Mouse (Mus musculus) gonadal fat pad, adult 2 months (tissue): ENCODE measurements around the gene Figla. TPM values are rescaled to one million over a fixed set of nuclear protein-coding genes. Genes with fewer than 3 reads are reported as not detected.

Experiments used
- DNase-seq: peaks from one replicate; pipeline ENCODE4 v3.0.0-alpha.2; 2012; ENCODE audit warnings: low read depth
- polyA plus RNA-seq: library from polyadenylated mRNA; depleted of rRNA; stranded (reverse); fragments of >200 nt; gene quantifications from 2 replicates; pipeline ENCODE4 v1.2.3, GENCODE M21; 2012

Gene Figla
- polyA plus RNA-seq, 1 experiment: not detected

DNA sequence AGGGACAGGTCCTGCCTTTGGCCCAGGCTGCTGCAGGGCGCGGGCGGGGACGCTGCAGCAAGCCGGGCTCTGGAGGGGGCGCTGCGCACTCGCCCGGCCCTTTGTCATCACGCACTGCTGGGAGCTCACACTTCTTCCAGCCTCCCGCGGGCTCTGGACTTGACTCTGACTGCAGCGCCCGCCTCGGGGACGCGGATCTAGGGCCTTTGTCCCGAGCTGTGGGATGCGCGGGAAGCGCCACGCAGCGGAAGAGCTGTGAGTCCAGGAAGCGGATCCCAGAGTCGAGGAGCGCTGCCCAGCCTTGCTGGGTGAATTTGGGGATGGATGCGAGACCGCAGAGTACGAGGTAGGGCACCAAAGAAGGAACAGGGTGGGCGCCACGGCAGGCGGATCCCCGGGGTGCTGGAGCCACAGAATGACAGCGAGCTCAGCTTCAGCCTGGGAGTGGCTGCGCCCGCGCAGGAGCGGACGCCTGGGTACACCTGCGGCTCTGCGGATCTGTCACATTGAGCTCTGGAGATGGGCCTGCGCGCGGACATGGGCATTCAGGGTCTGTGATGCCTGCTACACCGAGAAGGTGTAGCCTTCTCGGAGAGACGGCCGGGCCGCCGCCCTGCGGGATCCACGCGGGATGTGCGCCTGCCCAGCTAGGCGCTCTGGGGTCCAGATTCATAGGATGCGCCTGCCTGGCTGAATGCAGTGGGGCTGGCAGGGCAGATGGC, 12.8 kb downstream of the Figla start, which contains the start of gene Add2:
Add2 (plus strand) TSS at position 81 of the 722 bp plus-strand sequence.
- no peak for DNase-seq

DNA sequence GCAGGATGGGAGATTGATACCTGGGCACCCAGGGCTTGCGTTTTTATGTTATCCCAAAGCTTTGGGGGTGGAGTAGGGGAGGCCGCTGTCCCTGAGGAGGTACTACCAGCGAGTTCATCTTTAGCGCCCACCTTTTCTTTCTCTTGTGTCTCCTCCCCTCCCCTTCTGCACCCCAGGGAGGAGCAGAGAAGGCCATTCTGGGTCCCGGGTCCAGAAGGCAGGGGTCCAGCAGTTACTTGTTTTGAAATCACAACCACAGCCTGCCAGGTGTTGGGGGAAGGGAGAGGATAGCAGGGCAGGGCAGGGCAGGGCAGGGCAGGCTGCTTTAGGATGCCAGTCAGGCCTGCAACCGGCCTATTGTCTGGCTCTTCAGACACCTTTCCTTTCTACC, 13.3 kb downstream of the Figla start:
- DNase-seq: no peak

DNA sequence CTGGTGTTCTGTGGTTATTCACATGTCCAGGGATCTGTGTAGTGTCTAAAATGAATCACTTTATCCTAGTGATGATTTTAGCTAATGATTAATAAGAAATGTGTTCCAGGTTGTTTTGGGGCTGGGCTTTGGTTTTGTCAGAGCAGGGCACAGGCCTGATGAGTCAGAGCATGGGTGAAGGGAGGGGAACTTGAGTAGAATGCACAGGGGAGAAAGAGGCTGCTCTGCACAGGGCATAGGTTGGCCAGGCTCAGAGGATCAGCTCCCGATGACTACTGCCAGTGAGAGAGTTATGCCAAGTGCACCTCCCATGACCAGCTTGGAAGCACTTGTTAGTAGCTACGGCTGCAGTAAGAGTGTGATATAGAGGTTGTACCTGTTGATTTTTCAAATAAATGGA, 15.6 kb downstream of the Figla start:
- no peak for DNase-seq

DNA sequence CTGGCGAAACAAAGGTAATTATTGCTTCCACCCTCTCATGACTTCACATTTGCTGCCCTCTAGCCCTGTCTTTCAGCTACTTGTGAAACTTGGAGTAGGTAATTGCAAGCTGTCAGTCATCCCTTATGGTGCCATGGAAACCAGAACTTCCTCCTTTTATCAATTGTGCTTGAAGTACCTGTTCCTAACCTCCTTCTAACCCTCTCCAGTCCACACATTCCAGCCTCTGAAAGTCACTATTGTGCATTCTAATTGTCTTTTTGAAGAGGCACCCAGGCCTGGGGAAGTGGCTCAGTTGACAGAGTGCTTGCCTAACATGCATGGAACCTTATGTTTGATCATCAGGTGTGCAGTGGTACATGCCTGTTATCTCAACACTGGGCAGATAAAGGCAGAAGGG, 17.7 kb downstream of the Figla start:
- DNase-seq: no peak

DNA sequence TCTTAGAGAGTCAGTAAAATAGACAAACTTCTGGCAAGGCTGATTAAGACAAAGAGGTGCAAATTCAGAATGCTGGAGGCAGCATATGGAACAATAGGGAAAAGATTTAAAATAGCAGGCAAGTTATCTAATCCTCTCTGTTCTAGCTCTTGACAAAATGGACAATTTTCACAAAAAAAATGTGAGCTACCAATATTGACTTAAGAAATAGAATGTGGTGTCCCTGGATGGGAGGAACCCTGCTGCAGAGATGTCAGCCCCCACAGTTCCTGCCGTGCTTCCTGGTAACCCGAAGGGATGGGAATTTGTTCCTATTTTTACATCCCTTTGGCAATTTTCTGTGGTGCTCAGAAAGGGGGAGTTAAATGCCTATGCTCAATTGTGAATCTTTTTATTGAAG, 22.9 kb downstream of the Figla start:
- no peak for DNase-seq

DNA sequence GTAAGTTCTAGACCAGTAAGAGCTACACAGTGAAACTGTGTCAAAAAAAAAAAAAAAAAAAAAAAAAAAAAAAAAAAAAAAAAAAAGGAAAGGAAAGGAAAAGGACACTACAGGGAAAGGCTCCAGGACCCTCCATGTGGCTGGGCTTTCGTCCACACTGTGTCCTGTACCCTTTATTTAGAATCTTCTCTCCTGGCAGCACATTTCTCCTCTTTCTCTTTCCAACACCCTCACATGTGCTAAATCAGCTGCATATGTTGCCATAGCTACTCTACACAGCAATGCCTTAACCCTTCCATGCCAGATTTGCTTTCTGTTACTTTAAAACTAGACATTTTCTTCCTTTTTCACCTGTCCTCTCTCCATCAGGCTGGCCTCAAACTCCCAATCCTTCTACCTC, 24.2 kb downstream of the Figla start:
- DNase-seq: no peak

DNA sequence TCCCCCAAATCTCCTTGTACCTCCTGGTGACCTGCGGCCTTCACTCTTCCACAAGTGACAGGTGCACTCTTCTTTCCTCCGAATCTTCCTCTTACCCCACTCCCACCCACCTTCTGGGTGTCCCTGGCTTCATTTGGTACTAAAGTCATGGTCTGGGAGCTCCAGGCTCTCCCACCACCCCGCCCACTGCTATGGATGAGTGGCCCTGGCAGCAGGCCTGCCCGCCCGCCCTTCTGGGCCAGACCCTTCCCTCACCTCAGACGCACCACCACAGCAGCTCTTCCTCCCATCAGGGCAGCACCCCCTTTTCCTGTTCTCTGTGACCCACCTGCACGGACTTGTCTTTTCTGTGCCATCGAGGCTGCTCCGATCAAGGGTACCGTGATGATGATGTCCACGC, 31.5 kb downstream of the Figla start:
- no peak for DNase-seq

DNA sequence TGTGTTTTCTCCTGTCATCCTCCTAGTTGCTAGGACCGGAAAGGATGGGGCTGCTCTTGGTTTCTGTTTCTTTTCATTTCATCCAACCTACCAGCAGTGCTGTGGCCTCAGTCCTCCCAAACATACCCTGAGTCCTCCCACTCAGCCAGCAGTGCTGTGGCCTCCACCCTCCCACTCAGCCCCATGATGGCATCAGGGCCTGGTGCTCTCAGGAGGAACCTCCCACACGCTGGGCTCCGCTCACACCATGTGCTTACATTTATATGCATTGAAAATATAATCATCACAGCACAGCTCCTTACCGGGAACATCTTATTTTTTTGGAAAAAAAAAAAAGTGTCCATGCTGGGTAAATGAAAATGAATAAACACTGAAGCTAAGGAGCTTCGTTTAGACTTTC, 32.5 kb downstream of the Figla start:
- DNase-seq: no peak

DNA sequence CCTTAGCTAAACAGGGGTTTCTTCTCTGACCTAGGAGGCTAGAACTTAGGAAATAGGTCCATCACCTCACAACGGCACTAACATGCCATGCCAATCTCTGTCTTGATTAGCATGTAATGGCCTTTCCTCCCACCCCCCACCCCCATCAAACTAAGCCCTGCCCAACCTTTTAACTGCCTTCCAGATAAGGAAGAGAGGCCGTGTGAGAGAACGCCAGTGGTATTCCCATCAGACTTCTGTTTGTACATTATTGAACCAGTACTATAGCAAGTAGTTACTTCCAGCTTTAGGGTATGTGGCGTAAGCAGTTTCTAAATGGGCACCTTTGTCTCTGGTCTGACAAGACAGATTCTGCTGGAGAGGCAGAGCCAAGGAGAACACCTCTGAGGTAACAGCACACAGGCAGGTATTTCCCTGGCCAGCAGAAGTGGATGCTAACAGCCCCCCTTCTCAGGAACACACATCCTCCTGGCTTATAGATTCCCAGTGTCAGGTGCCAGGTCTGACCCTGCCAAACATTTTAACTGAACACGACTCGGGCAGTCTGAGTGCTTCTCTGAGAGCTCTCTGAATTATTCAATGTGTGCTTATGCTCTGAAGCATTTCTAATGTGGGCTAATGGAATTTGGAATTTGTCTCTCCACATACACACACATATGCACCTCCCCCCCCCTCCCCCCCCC, 34.8 kb downstream of the Figla start:
- DNase-seq: peak; percentile 19

DNA sequence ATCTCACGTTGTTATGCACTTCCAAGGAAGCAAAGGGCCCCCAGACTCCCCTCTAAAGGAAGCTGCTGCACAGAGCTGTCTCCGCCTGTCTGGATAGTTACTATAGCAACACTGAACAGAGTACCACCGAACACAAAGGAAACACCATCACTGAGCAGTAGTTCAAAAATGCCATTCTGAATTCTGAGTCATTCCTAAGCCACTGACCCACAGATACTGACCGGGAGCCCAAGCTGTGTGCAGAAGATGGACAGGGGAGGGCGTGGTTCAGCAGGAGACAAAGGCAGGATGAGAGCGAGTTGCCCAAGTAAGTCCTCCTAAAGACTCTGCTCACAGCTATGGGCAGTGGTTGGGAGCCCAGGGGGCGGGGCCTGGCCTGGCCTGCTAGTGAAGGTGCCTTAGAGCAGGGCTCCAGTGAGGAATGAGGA, 36.1 kb downstream of the Figla start:
- no peak for DNase-seq

DNA sequence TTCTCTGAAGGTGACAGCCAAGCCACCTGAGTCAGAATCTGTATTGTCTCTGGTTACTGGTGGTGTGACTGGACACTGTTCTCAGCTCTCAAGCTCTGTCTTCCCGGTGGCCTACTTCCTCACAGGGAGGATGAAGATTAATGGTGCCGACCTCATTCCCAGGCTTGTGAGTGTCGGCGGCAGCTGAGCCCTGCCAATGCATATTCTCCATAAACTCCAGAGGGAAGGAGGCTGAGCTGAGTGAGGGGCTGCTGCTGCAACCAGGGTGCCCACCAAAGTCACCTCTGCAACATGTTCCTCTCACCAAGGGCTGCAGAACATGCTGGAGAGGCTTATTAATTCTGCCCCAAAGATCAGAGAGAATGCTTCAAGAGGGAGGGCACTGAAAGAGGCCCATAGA, 36.6 kb downstream of the Figla start:
- DNase-seq: no peak

DNA sequence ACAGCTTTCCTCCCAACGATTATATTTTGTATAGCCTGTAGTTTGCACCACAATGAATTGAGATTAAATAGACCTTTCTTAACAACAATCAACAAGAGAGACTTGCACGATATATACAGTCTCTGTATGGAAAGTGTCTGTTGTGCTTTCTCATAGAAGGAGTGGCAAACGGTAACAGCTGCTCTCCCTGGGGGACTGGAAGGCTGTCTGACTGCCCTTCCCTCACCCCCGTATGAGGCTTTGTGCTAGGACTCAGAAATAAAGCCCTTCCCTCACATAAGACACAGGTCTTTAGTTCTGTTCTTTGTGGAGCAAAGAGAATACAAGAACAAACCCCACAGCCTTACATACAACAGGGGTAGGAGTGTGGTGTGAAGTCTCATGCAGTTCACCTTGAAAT, 37.1 kb downstream of the Figla start:
- DNase-seq: no peak

DNA sequence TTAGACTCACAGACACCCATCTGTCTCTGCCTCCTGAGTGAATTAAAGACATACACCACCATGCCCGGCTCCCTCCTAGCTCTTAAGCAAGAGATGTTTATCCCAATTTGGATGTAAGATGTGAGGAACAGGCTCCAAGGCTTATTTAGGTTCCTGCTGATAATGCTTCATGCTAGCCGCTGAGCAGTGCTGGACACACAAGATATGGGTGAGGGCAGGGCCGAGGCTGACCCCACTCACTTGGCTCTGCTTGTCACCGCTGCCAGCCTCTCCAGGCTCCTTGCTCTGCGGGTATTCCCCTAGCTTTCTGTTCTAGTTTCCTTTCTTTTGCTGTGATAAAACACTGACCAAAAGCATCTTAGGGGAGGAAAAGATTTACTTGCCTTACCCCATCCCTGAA, 37.6 kb downstream of the Figla start:
- no peak for DNase-seq

DNA sequence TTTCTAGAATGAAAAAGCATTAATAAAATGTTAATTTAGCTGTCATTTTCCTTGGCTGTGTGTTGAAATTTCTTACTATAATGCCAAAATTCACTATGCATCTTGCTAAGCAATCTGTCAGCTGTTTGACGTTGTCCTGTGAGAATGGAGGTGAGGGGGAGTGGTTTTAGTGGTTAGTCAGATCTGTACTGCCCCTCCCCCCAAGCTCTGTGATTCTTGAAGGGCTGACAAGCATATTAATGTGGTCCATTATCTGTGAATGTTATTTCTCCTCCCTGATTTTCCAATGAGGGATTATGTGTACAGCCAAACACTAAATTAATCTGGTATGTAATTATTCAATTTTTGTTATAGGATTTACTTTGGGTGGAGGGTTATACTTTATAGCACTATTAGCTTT, 42.5 kb downstream of the Figla start:
- no peak for DNase-seq

DNA sequence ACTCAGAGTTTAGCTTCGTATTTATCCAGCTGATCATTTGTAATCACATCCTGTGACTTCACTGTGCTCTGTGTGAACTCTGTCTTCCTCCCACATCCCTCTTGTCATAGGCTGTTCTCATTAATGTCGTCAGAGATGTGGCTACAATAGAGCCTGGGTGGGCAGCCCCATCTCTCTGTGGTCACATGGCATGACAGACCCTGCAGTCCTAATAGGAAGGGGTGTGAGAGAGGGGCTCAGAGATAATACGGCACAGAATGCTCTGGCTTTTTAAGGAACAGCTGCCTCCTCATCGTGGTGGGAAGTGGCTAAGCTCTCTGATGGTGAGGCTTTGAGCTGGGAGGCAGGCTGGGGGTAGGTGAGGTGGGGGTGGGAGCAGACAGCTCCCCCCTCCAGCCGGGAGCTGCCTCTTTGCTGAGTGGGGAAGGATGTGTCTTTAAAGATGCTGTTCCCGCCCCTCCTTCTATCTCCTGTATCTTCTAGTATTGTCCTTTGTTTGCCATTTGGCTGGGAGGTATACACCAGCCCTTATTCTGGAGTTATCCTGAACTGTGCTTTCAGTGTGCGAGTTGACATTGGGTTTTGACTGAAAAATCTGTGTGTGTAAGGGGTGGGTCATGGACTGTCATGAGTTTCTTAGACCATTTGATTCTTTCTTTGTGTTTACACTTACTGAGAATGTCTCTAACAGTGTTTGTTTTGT, 43.3 kb downstream of the Figla start:
- no peak for DNase-seq

DNA sequence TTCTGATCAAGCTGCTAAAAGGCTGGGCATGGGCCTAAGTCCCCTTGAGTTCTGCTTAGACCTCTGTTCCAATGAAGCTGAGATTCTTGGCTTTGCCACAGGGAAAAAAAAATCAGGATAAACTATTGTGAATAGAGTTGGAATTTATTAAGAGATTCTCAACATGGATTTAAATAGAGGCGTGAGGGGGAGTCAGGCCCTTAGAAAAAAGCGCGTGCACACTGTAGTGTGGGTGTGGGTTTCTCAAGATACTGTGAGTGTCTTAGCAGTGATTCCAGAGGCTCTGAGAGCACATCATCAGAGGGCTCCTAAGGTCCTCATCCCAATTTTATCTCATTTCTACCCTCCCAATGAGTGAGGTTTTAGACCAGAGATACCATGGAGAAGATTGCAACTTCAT, 44.2 kb downstream of the Figla start:
- no peak for DNase-seq

DNA sequence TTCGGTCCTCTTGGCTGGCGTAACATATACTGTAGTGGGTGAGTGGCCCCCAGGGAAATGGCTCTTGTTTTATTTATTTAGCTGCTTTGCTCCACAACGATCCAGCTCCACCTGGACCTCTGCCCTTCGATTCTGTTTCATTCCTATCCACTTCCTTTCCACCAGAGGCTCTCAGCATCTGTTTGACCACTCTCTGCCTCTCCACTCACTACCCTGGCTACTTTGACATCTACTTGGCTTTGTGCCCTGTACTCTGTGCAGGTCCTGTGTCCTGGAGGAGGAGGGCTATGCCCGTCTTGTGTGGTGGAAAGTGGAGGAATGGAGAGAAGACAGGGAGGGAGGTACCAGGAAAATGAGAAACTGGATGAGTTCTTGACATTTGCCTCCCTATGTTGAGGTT, 46.3 kb downstream of the Figla start:
- no peak for DNase-seq

DNA sequence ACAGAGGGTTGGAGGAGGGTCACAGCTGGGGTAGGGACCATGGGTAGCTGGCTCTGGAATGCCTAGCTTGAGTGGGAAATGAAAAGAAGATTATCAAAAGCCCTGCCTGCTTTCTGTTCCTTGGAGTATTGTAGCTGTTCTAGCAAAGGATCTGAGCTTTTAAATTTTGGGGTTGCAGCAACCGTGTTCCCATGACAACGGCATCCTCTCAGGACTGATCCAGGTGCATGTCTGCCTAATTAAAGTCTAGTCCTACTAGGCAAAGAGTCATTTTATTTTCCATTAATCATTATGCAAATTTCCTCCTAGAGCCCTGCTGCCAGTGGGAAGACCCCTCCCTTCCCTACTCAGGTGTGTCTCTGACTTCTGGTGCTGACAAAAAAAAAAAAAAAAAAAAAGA, 46.7 kb downstream of the Figla start:
- no peak for DNase-seq

DNA sequence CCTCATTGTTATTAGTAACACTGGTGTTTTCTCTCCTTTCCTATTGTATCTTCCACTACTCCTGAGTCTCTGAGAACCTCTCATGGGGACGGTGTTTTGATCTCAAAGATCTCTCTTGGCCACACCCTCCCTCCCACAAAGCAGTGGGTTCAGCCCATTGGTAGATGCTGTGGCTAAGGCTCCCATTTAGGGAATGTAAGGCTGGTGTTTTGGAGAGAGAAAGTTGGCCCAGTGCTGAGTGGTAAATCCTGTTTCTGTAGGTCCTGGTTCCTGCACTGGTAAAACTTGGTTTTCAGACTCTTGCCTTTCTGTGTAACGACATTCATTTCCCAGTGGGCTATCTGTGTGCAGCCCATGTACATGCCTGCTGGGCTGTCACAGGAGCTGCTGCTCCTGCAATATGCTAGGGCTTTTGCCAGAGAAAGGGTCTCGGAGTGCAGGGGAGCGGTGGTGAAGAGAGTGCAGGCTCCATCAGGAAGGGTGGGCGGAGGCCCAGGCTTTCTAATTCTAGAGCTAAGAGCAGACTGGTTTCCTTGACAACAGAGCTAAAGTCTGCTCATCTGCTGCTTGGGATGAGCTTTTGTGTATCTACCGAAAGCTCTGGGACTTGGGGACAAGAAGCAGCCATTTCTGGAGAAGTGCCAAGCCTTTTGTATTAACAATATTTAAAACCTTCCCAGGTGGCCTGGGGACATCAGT, 48.5 kb downstream of the Figla start:
- no peak for DNase-seq

DNA sequence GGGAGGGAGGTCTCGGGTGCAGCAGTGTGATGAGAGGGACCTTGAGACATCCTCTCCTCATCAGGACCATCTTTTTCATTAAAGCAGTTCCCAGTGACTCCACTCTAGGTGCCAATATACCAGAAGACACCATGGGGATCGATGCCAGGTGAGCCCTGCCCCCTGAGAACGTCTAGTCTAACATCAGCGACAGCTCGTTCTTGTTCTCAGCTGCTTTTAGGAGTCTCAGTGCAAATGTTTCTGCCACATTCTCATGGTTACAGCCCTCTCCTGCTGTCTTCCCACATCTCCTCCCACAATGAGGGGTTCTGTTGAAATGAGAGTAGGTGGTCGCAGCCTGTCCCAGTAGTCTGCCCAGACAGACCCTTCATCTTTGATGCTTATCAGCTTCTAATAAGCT, 50.8 kb downstream of the Figla start:
- no peak for DNase-seq

DNA sequence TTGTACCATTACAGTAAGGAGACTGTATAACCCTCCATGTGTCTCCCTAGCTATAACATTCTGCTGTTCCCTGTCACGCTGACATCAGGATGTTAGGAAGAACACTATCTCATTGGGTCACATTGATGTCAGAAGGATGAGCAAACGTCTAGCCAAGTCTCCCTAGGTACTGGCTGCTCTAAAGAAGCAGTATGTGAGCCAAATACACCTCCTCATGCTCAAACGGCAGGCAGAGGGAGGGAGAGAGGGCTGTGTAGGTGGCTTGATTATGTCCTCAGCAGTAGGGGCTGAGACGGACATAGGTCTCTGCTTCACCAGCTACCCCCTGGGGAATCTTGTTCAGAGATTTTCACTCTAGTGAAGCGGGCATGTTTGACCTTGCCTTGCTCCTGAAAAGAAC, 51.2 kb downstream of the Figla start:
- no peak for DNase-seq

DNA sequence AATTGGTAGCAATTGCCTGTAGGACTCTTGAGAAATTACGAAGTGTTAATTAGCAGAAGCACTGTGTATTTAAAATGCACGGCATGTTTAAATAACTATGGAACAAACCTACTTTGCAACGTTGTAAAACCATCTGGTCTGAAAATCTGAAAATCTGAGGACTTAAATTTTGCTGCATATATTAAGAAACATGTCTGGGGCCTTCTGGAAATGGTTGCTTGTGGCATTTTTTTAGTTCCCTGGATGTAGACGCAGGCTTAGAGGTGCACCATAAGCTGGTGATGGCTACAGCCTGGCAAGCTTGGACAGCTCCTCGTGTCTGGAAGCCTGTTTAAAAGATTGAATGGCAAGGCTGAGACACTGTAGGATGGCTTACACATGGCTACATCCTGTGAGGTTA, 53.0 kb downstream of the Figla start:
- no peak for DNase-seq
